Mouse (Mus musculus) small intestine, adult 2 months (tissue): ENCODE measurements around the gene Ssx2ip.

ENCODE experiments used
- CTCF ChIP-seq: fragments of 200-500 bp; IDR thresholded peaks from 2 replicates; pipeline ENCODE4 v1.5.1; 2012; ENCODE audit warnings: low read depth, mild to moderate bottlenecking, control low read depth, inconsistent platforms, low read length, moderate library complexity, mixed read lengths; ENCODE audit not compliant: insufficient replicate concordance, insufficient read length; ENCODE audit errors: extremely low read depth
- POLR2A ChIP-seq: fragments of 200-500 bp; IDR thresholded peaks from 2 replicates; pipeline ENCODE4 v1.6.1; 2012; ENCODE audit warnings: low read depth, mild to moderate bottlenecking, control low read depth, inconsistent platforms, low read length, moderate library complexity

DNA sequence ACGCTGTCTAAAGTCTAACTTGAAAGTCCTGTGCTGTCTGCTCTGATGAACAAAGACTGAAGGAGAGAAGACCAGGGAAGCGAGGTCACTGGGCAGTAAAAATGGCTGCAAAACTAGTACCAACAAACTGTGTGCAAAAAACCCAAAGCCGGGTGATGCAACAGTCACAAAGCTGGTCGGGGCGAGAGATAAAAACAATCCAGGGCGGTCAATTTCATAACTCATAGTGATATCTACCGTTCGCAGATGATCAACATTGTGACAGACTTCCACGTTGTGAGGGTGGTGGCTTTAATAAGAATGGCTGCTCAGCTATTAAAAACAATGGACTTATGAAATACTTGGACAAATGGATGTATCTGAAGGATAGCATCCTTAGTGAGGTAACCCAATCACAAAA, 39.0 kb upstream of the Ssx2ip start:
- TF ChIP-seq CTCF (no peak), POLR2A (no peak)
